Mouse (Mus musculus): ENCODE data around the gene Cldn6. TPM values are rescaled to one million over a fixed set of nuclear protein-coding genes. Genes with fewer than 3 reads are reported as not detected.

The Cldn6 gene
- polyA plus RNA-seq, 1 experiment from 2014 or later = 0.24 TPM

DNA sequence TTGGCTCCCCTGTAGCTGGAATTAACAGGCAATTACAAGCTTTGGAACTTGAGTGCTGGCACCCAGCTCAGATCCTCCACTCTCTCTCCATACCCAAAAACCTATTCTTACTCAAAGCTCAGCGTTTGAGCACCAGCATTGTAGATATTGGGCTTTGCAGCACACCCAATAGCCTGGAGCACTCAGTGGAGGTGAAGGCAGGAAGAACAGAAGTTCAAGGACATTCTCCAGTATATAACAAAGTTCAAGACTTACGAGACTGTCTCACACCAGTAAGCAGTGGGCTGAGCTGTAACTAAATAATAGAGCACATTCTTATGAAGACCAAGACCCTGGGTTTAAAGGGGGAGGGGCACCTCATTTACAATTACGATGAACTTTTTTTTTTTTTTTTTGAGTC is 6.3 kb upstream of the Cldn6 start:
- no peak for ATAC-seq
- WGBS = 64% methylated on average over 3 of the region's 3 CpGs
- Histone ChIP-seq H3K9me3 (ENCODE audit: control insufficient read depth, low read length) (no peaks in the 10 kb centered on the region), H3K36me3 (ENCODE audit: control insufficient read depth, insufficient read depth) (no peaks in the 10 kb centered on the region; the same call in 1 of the 2 replicates), H3K4me1 (replicated peaks; ENCODE audit: control insufficient read depth, insufficient read depth, low read length) (peaks cover 30% of the 10 kb centered on the region), H3K9ac (replicated peaks; ENCODE audit: low read depth, low read length) (no peak overlapping the region), H3K27ac (ENCODE audit: low read length) (no peak overlapping the region), H3K27me3 (replicated peaks; ENCODE audit: control insufficient read depth, insufficient read depth, low read length) (peaks cover 9% of the 10 kb centered on the region; the same call in 1 of the 2 replicates), H3K4me2 (ENCODE audit: low read length) (peak overlapping the region; percentile 79), H3K4me3 (replicated peaks; ENCODE audit: low read length) (peak overlapping the region; percentile 80)

DNA sequence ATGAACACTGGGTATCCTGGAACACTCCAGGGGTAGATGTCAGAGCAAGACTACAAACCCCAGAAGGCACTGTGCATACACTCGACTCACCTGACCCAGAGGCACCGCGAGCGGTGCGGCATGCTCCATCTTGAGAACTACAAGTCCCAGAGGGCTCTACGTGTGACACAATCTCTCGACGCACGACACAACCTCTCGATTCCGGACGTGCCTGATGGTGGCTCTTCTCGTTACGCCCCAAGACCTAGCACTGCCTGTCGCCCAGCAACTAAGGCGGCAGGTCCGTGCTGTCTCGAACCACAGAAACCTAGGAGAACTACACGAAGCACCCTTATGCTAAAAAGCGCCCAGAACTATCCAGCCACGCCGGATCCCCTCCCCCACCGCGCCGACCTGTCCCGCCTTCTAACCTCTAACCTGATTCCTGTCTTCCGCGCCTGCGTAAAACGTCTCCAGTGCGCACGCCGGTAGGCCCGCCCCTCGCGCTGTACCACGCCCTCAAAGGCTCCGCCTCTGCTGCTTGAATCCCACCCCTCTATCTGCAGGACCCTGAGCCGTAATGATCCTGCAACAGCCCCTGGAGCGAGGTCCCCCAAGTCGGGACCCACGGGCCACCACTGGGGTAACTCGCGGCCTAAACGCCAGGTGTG is 5.5 kb upstream of the Cldn6 start, which contains the start of the genes Hcfc1r1 and Thoc6:
Hcfc1r1 (plus strand) TSS at position 173 of the 650 bp plus-strand sequence.
Thoc6 (minus strand) TSS at position 459 of the 650 bp plus-strand sequence.
- WGBS = under 1% methylated on average over 45 of the region's 45 CpGs
- peak; percentile 96 for ATAC-seq

DNA sequence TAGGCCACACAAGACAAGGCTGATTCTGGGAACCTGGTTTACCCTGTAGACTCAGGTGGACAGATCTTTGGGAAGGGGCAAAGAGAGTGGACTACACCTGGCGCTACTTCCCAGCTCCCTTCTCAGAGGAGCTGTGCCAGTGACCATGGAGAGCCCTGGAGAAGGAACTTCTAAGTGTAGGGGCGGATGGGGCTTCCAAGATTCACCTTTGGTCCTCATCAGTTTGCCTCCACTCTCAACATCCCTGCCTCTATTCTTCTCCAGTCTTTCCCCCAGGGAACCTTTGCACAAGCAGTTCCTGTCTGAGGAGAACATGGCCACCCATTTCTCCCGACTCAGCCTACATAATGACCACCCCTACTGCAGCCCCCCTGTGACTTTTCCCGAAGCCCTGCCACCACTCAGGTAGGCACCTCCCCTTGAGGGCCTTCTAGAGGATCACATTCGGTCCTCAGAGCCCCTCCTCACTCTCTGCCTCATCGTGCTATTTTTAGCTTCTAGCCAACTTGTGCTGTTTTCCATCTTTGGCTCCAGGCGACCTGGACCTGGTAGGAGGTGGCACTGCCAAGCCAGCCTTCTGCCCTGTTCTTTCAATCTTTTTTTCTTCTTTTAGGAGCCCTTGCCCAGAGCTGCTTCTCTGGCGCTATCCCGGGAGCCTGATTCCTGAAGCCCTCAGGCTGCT is 4.6 kb upstream of the Cldn6 start:
- Histone ChIP-seq H3K27ac (ENCODE audit: low read length) (no peak overlapping the region), H3K9ac (replicated peaks; ENCODE audit: low read depth, low read length) (peak overlapping the region; percentile 82), H3K36me3 (ENCODE audit: control insufficient read depth, insufficient read depth) (no peaks in the 10 kb centered on the region), H3K4me1 (replicated peaks; ENCODE audit: control insufficient read depth, insufficient read depth, low read length) (peaks cover 32% of the 10 kb centered on the region), H3K4me3 (replicated peaks; ENCODE audit: low read length) (peak overlapping the region; percentile 80), H3K27me3 (replicated peaks; ENCODE audit: control insufficient read depth, insufficient read depth, low read length) (peaks cover 21% of the 10 kb centered on the region), H3K4me2 (ENCODE audit: low read length) (peak overlapping the region; percentile 79), H3K9me3 (ENCODE audit: control insufficient read depth, low read length) (no peaks in the 10 kb centered on the region)
- no peak for ATAC-seq
- 36% methylated on average over 9 of the region's 9 CpGs for WGBS

More for the DNA sequence above, 5.5 kb upstream of the Cldn6 start, which contains the start of the genes Hcfc1r1 and Thoc6:
- Histone ChIP-seq H3K27me3 (replicated peaks; ENCODE audit: control insufficient read depth, insufficient read depth, low read length) (peaks cover 13% of the 10 kb centered on the region), H3K4me3 (replicated peaks; ENCODE audit: low read length) (peak within 1 kb of the TSS; percentile 80), H3K36me3 (ENCODE audit: control insufficient read depth, insufficient read depth) (no peaks in the 10 kb centered on the region; the same call in 1 of the 2 replicates), H3K9ac (replicated peaks; ENCODE audit: low read depth, low read length) (peak within 1 kb of the TSS; percentile 82), H3K27ac (ENCODE audit: low read length) (peak within 1 kb of the TSS; percentile 82), H3K4me1 (replicated peaks; ENCODE audit: control insufficient read depth, insufficient read depth, low read length) (peaks cover 30% of the 10 kb centered on the region), H3K9me3 (ENCODE audit: control insufficient read depth, low read length) (no peaks in the 10 kb centered on the region), H3K4me2 (ENCODE audit: low read length) (peak within 1 kb of the TSS; percentile 79)

DNA sequence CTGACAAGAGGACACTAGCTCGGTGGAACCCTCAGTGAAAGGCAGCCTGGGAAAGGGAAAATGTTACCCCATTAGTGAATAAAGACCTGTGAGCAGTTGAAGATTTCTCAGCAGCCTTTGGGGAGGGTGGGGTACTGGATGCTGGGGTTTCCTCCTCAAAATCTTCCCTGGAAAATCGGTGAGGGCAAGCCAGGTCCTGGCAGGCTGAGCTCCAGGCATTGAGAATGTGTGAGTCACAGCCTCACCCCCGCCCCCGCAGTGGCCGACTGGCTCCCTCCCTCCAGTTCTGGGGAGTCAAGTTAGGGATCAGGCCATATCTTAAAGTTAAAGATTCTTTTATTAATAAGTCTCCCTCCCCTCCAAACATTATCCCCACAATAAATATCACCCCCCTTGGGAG is 3.9 kb upstream of the Cldn6 start:
- H3K27ac ChIP-seq (ENCODE audit: low read length) = no peak overlapping the region
- no peaks in the 10 kb centered on the region for H3K36me3 ChIP-seq (ENCODE audit: control insufficient read depth, insufficient read depth)
- no peak overlapping the region for H3K4me3 ChIP-seq (replicated peaks; ENCODE audit: low read length)
- H3K4me2 ChIP-seq (ENCODE audit: low read length) = no peak overlapping the region
- 38% methylated on average over 5 of the region's 5 CpGs for WGBS
- ATAC-seq = no peak
- H3K9me3 ChIP-seq (ENCODE audit: control insufficient read depth, low read length) = no peaks in the 10 kb centered on the region
- no peak overlapping the region for H3K9ac ChIP-seq (replicated peaks; ENCODE audit: low read depth, low read length)
- H3K27me3 ChIP-seq (replicated peaks; ENCODE audit: control insufficient read depth, insufficient read depth, low read length) = peaks cover 29% of the 10 kb centered on the region
- peaks cover 34% of the 10 kb centered on the region for H3K4me1 ChIP-seq (replicated peaks; ENCODE audit: control insufficient read depth, insufficient read depth, low read length)

DNA sequence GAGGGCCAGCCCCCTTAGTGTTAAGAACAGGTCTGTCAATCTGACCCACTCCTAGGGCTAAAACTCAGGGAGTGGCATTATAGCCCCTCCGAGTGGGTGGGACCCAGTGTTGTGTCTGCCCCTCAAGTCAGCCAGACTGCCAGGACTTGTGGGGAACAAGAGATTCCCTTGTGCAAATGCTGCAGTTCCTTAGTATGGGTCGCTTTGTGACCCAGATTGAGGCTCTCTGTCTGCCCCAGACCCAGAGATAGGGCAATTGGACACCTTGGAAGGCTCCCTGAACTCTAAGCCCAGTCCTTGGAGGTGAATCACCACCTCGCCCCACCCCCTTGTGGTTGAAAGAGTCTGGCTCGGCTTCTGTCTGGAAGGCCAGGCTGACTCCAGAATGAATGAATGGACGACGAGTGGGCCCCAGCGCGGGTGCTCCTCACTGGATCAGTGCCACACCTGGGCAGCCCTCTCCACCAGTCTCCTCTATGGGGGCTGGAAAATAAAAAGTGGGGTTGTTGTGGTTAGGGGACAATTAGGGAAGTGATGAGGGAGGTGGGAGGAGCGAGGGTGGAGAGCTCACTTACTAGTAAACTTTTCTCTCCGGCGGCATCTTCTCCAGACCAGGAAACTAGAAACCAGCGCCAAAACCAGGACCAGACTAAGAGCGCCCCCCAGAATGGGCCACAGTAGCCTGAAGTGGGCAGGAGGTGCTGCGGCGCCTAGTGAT is 3.3 kb upstream of the Cldn6 start:
- ATAC-seq = no peak
- H3K4me1 ChIP-seq (replicated peaks; ENCODE audit: control insufficient read depth, insufficient read depth, low read length) = peaks cover 34% of the 10 kb centered on the region
- WGBS = 9% methylated on average over 15 of the region's 15 CpGs
- H3K4me2 ChIP-seq (ENCODE audit: low read length) = peak overlapping the region; percentile 90; the same call in 1 of the 2 replicates
- H3K27me3 ChIP-seq (replicated peaks; ENCODE audit: control insufficient read depth, insufficient read depth, low read length) = peaks cover 35% of the 10 kb centered on the region
- no peak overlapping the region for H3K4me3 ChIP-seq (replicated peaks; ENCODE audit: low read length)
- H3K36me3 ChIP-seq (ENCODE audit: control insufficient read depth, insufficient read depth) = no peaks in the 10 kb centered on the region
- no peak overlapping the region for H3K9ac ChIP-seq (replicated peaks; ENCODE audit: low read depth, low read length)
- H3K27ac ChIP-seq (ENCODE audit: low read length) = no peak overlapping the region
- no peaks in the 10 kb centered on the region for H3K9me3 ChIP-seq (ENCODE audit: control insufficient read depth, low read length)

DNA sequence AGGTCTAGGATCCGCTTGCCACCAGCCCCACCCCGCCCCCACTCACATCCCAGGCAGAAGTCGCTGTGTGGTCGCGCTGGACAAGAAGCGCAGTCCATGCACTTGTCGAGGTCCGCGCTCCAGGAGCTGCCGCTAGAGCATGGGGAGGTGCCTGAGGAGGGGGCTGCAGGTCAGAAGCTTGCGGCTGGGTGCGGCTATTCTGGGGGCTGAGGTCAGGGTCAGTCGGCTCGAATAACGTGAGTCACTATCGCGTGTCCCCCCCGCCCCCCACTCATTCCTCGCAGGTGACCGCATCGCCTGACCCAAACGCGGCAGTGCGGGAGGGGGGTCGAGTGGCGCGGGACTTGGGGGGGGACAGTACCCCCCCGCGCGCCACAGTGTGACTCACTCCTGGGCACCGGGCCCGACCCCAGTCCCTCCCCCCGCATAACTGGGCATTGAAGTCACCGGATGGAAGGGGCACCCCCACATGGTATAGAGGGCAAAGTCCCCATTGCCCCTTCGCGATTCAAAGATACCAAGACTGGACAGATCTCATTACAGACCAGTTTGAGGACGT is 2.5 kb upstream of the Cldn6 start:
- H3K4me2 ChIP-seq (ENCODE audit: low read length) = peak overlapping the region; percentile 90
- H3K9me3 ChIP-seq (ENCODE audit: control insufficient read depth, low read length) = no peaks in the 10 kb centered on the region
- H3K4me1 ChIP-seq (replicated peaks; ENCODE audit: control insufficient read depth, insufficient read depth, low read length) = peaks cover 34% of the 10 kb centered on the region
- under 1% methylated on average over 35 of the region's 37 CpGs for WGBS
- H3K4me3 ChIP-seq (replicated peaks; ENCODE audit: low read length) = peak overlapping the region; percentile 58
- no peaks in the 10 kb centered on the region for H3K36me3 ChIP-seq (ENCODE audit: control insufficient read depth, insufficient read depth)
- no peak overlapping the region for H3K27ac ChIP-seq (ENCODE audit: low read length)
- H3K27me3 ChIP-seq (replicated peaks; ENCODE audit: control insufficient read depth, insufficient read depth, low read length) = peaks cover 41% of the 10 kb centered on the region
- peak overlapping the region; percentile 59 for H3K9ac ChIP-seq (replicated peaks; ENCODE audit: low read depth, low read length)
- ATAC-seq = no peak

DNA sequence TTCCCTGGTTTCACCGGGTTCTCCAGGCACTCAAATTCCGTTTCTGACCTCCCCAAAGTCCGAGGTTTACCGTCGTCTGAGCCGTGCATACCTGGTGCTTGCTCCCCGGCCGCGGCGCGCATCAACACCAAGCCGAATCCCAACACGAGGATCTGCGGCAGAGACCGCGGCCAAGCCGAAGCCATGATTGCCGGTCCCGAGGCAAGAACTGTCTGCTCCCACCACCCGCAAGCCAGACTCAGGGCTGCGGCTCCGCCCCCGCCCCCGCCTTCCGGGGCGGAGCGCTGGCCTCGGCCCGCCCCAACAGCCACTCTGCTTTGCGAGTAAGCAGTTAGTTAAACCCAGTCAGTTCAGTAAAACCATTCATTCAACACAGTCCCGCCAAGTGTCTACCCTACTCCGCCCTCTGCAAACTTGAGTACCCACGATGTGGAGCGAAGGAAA is 1.8 kb upstream of the Cldn6 start, which contains the start of gene Tnfrsf12a:
Tnfrsf12a (minus strand) TSS at position 233 of the 444 bp plus-strand sequence.
- Histone ChIP-seq H3K4me3 (replicated peaks; ENCODE audit: low read length) (peak within 1 kb of the TSS; percentile 58), H3K9me3 (ENCODE audit: control insufficient read depth, low read length) (no peaks in the 10 kb centered on the region), H3K27ac (ENCODE audit: low read length) (no peak within 1 kb of the TSS), H3K4me1 (replicated peaks; ENCODE audit: control insufficient read depth, insufficient read depth, low read length) (peaks cover 34% of the 10 kb centered on the region), H3K9ac (replicated peaks; ENCODE audit: low read depth, low read length) (peak within 1 kb of the TSS; percentile 59), H3K36me3 (ENCODE audit: control insufficient read depth, insufficient read depth) (no peaks in the 10 kb centered on the region), H3K4me2 (ENCODE audit: low read length) (peak within 1 kb of the TSS; percentile 90), H3K27me3 (replicated peaks; ENCODE audit: control insufficient read depth, insufficient read depth, low read length) (peaks cover 41% of the 10 kb centered on the region)
- under 1% methylated on average over 34 of the region's 34 CpGs for WGBS
- peak; percentile 29; the same call in 1 of the 2 replicates for ATAC-seq

DNA sequence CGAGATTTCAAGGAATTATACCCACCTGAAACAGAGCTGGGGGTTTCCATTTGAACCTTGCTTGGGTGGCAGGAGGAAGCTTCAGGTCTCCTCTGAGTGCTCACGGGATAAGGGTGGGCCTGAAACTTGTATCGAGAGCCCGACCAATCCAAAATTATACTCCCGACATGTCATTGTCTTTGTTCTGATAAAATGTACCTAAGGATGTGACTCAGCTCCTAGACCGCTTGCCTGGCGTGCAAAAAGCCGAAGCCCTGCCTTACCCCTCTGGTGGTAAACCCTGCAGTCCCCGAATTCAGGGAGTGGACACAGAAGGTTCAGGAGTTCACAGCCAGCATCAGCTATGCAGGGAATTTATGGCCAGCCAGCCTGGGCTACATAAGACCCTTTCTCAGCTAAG is 1.3 kb downstream of the Cldn6 start:
- WGBS = 82% methylated on average over 9 of the region's 9 CpGs
- H3K4me3 ChIP-seq (replicated peaks; ENCODE audit: low read length) = no peak overlapping the region
- ATAC-seq = no peak
- no peaks in the 10 kb centered on the region for H3K36me3 ChIP-seq (ENCODE audit: control insufficient read depth, insufficient read depth)
- no peaks in the 10 kb centered on the region for H3K9me3 ChIP-seq (ENCODE audit: control insufficient read depth, low read length)
- no peak overlapping the region for H3K4me2 ChIP-seq (ENCODE audit: low read length)
- no peak overlapping the region for H3K9ac ChIP-seq (replicated peaks; ENCODE audit: low read depth, low read length)
- no peak overlapping the region for H3K27ac ChIP-seq (ENCODE audit: low read length)
- H3K27me3 ChIP-seq (replicated peaks; ENCODE audit: control insufficient read depth, insufficient read depth, low read length) = peaks cover 44% of the 10 kb centered on the region
- H3K4me1 ChIP-seq (replicated peaks; ENCODE audit: control insufficient read depth, insufficient read depth, low read length) = peaks cover 24% of the 10 kb centered on the region
